29 mouse cellular contexts compared by ENCODE assay signal in genomic region chr9:14854585-14854984, GRCm38 (mm10). TPM values are rescaled to one million over a fixed set of nuclear protein-coding genes. Genes with fewer than 3 reads are reported as not detected.
DNase-seq lines count a peak whose midpoint lies in the region; ATAC-seq and TF ChIP-seq lines count a peak whose summit lies in the region.
"Had no signal": no experiment of that assay in that cellular context is flagged by ENCODE, and none has a peak within 500 bp of the region (broad histone marks: within the 10 kb centered on the region; RNA-seq: fewer than 3 reads in every experiment).

No protein-coding gene starts in this region.

- peak; percentile 55; the same call in 1 of the 2 replicates for ATAC-seq in hindbrain, postnatal 0 days
- no peak for ATAC-seq in hindbrain, embryonic 11.5 days (ENCODE audit: low FRiP score)
- ATAC-seq in neural tube, embryonic 15.5 days (ENCODE audit: low FRiP score): peak; percentile 38; the same call in 1 of the 2 replicates
- ATAC-seq: intestine, postnatal 0 days; lung, postnatal 0 days had no signal

- no peak overlapping the region for H3K27ac ChIP-seq in hindbrain, postnatal 0 days
- no peak overlapping the region for H3K27ac ChIP-seq in hindbrain, embryonic 11.5 days (ENCODE audit: low read depth, low read length)
- no peak overlapping the region for H3K27ac ChIP-seq in neural tube, embryonic 15.5 days (replicated peaks)
- H3K27ac ChIP-seq in olfactory bulb, adult 2 months (ENCODE audit: insufficient read depth, low read depth, low read length): peak overlapping the region; percentile 44
- H3K27ac ChIP-seq: embryonic facial prominence, embryonic 10.5 days; heart, adult 2 months; heart, embryonic 15.5 days; neural tube, embryonic 12.5 days had no signal

- no peaks in the 10 kb centered on the region for H3K9me3 ChIP-seq in hindbrain, postnatal 0 days (ENCODE audit: low read length)
- no peaks in the 10 kb centered on the region for H3K9me3 ChIP-seq in hindbrain, embryonic 11.5 days (ENCODE audit: control insufficient read depth, low read length)
- no peaks in the 10 kb centered on the region for H3K9me3 ChIP-seq in neural tube, embryonic 15.5 days (replicated peaks)
- H3K9me3 ChIP-seq: G1E; neural tube, embryonic 12.5 days had no signal

- TF ChIP-seq CTCF in hindbrain, postnatal 0 days (IDR thresholded peaks at IDR 0.05; ENCODE audit: low read depth): peak; percentile 50
- TF ChIP-seq CTCF in olfactory bulb, adult 2 months (IDR thresholded peaks at IDR 0.05; ENCODE audit: insufficient read depth, low read depth, low read length): no peak

- H3K4me3 ChIP-seq in hindbrain, postnatal 0 days (ENCODE audit: low read length): no peak overlapping the region
- H3K4me3 ChIP-seq in hindbrain, embryonic 11.5 days (ENCODE audit: low read depth, low read length): no peak overlapping the region
- no peak overlapping the region for H3K4me3 ChIP-seq in neural tube, embryonic 15.5 days (replicated peaks)
- no peak overlapping the region for H3K4me3 ChIP-seq in olfactory bulb, adult 2 months (ENCODE audit: insufficient read depth, low read depth, low read length)
- H3K4me3 ChIP-seq: embryonic facial prominence, embryonic 10.5 days; heart, adult 2 months; heart, embryonic 15.5 days; neural tube, embryonic 12.5 days had no signal

- TF ChIP-seq POLR2A in olfactory bulb, adult 2 months (IDR thresholded peaks at IDR 0.05; ENCODE audit: insufficient read depth, low read depth, low read length): no peak

- no peak overlapping the region for H3K4me2 ChIP-seq in hindbrain, postnatal 0 days (ENCODE audit: low read depth, low read length)
- H3K4me2 ChIP-seq in hindbrain, embryonic 11.5 days (replicated peaks; ENCODE audit: low read depth, low read length): no peak overlapping the region
- no peak overlapping the region for H3K4me2 ChIP-seq in neural tube, embryonic 15.5 days
- H3K4me2 ChIP-seq: heart, embryonic 15.5 days; neural tube, embryonic 12.5 days had no signal

- DNase-seq in cerebellum, postnatal 10 days: peak; percentile 33 to 44
- no peak for DNase-seq in cerebellum, adult 9-10 months
- peak; percentile 46 for DNase-seq in hindbrain, postnatal 0 days (ENCODE audit: low spot score)
- no peak for DNase-seq in hindbrain, embryonic 11.5 days (ENCODE audit: low spot score)
- DNase-seq in neural tube, embryonic 10.5 days (ENCODE audit: extremely low spot score, low spot score): no peak
- no peak for DNase-seq in lung, postnatal 10 days
- DNase-seq: adrenal gland, postnatal 25 days; cerebellum, adult 18-20 months; heart, adult 2 months; layer of hippocampus, postnatal 36 days; liver had no signal

- no peaks in the 10 kb centered on the region; the same call in 1 of the 2 replicates for H3K4me1 ChIP-seq in hindbrain, postnatal 0 days (ENCODE audit: insufficient read depth, low read length)
- H3K4me1 ChIP-seq in hindbrain, embryonic 11.5 days (replicated peaks; ENCODE audit: control insufficient read depth, insufficient read depth, low read length): no peaks in the 10 kb centered on the region
- peaks cover under 1% of the 10 kb centered on the region; the same call in 1 of the 2 replicates for H3K4me1 ChIP-seq in neural tube, embryonic 15.5 days
- 0 out of 2 replicates have a peak, but pooled peaks cover 2% of the 10 kb centered on the region for H3K4me1 ChIP-seq in olfactory bulb, adult 2 months (ENCODE audit: control insufficient read depth, insufficient read depth, low read length)
- H3K4me1 ChIP-seq: embryonic facial prominence, embryonic 10.5 days had no signal

- no peaks in the 10 kb centered on the region for H3K36me3 ChIP-seq in hindbrain, postnatal 0 days (ENCODE audit: insufficient read depth, low read length)
- no peaks in the 10 kb centered on the region for H3K36me3 ChIP-seq in hindbrain, embryonic 11.5 days (ENCODE audit: control insufficient read depth, insufficient read depth, low read length)
- H3K36me3 ChIP-seq in neural tube, embryonic 15.5 days: no peaks in the 10 kb centered on the region
- H3K36me3 ChIP-seq: embryonic facial prominence, embryonic 10.5 days; G1E; heart, embryonic 15.5 days; neural tube, embryonic 12.5 days had no signal

- WGBS in hindbrain, postnatal 0 days: 51% methylated on average over 4 of the region's 4 CpGs
- WGBS in hindbrain, embryonic 11.5 days: 72% methylated on average over 4 of the region's 4 CpGs
- 58% methylated on average over 4 of the region's 4 CpGs for WGBS in neural tube, embryonic 15.5 days
- 37% methylated on average over 4 of the region's 4 CpGs for WGBS in olfactory bulb, adult 2 months

- no peak overlapping the region for H3K9ac ChIP-seq in hindbrain, postnatal 0 days (replicated peaks; ENCODE audit: low read length)
- H3K9ac ChIP-seq in hindbrain, embryonic 11.5 days (ENCODE audit: low read depth, low read length): no peak overlapping the region
- no peak overlapping the region for H3K9ac ChIP-seq in neural tube, embryonic 15.5 days (replicated peaks)
- H3K9ac ChIP-seq: heart, embryonic 15.5 days; neural tube, embryonic 12.5 days had no signal

- peaks cover 3% of the 10 kb centered on the region; the same call in 1 of the 2 replicates for H3K27me3 ChIP-seq in hindbrain, postnatal 0 days (ENCODE audit: insufficient read depth, low read length)
- peaks cover 13% of the 10 kb centered on the region for H3K27me3 ChIP-seq in hindbrain, embryonic 11.5 days (ENCODE audit: control insufficient read depth, insufficient read depth, low read length)
- H3K27me3 ChIP-seq in neural tube, embryonic 15.5 days (replicated peaks): peaks cover 14% of the 10 kb centered on the region

RNA-seq across cellular contexts. Expression of gene Gpr83, which starts 5.4 kb away (rescaled TPM):
- 1.4 and 3.7 TPM in 2 replicates for total RNA-seq in hindbrain, postnatal 0 days (2014; rRNA removed)
- polyA plus RNA-seq in hindbrain, postnatal 0 days (2015; fragmentation: Nextera tagmentation; extraction: Ambion mirVana): 1.8 TPM in 2 replicates
- polyA plus RNA-seq in hindbrain, embryonic 11.5 days (2014; fragmentation: Nextera tagmentation; extraction: Ambion mirVana): 1.7 and 1.8 TPM in 2 replicates
- polyA plus RNA-seq in neural tube, embryonic 15.5 days (2015; fragmentation: Nextera tagmentation; extraction: Ambion mirVana): 1.1 and 4.4 TPM in 2 replicates
- not detected in 2 replicates for polyA plus RNA-seq in olfactory bulb, adult 2 months (2012; ENCODE audit: insufficient read depth, insufficient read length, low replicate concordance, missing spikeins)
- total RNA-seq: adrenal gland, postnatal 25 days; gastrocnemius, adult 8-10 months; heart, adult 2 months; hematopoietic stem cell, adult 5-6 weeks; megakaryocyte progenitor cell, adult 5-6 weeks; monocyte, adult 5-6 weeks had no signal
- polyA plus RNA-seq: G1E had no signal

RNA-seq across cellular contexts. Expression of gene Izumo1r, which starts 49.2 kb away (rescaled TPM):
- total RNA-seq in hindbrain, postnatal 0 days (2014; rRNA removed): not detected in 2 replicates
- polyA plus RNA-seq in hindbrain, postnatal 0 days (2015; fragmentation: Nextera tagmentation; extraction: Ambion mirVana): not detected in 2 replicates
- polyA plus RNA-seq in hindbrain, embryonic 11.5 days (2014; fragmentation: Nextera tagmentation; extraction: Ambion mirVana): not detected in 2 replicates
- polyA plus RNA-seq in neural tube, embryonic 15.5 days (2015; fragmentation: Nextera tagmentation; extraction: Ambion mirVana): 1.9 TPM in 1 of 2 replicates, not detected in the other
- not detected in 2 replicates for polyA plus RNA-seq in olfactory bulb, adult 2 months (2012; ENCODE audit: insufficient read depth, insufficient read length, low replicate concordance, missing spikeins)
- total RNA-seq: adrenal gland, postnatal 25 days; gastrocnemius, adult 8-10 months; heart, adult 2 months; hematopoietic stem cell, adult 5-6 weeks; layer of hippocampus, postnatal 36 days; left cerebral cortex, postnatal 25 days; megakaryocyte progenitor cell, adult 5-6 weeks; monocyte, adult 5-6 weeks had no signal
- polyA plus RNA-seq: forebrain, embryonic 11.5 days; frontal cortex, adult 2 months; G1E; intestine, postnatal 0 days; kidney, embryonic 16.5 days; liver, embryonic 16.5 days; neural tube, embryonic 12.5 days; testis, adult 2 months had no signal

Comparison
In these comparisons a context has a peak if more than half of its experiments do, and no peak if none do; other contexts are left out.
1. DNase-seq: peak in cerebellum, postnatal 10 days (2 of 2) and hindbrain, postnatal 0 days (single experiment); none in cerebellum, adult 9-10 months (single experiment), hindbrain, embryonic 11.5 days (single experiment), neural tube, embryonic 10.5 days (single experiment) and lung, postnatal 10 days (single experiment).